Mouse (Mus musculus): Measurements from ENCODE around the gene Shroom4.

Shroom4 gene

DNA sequence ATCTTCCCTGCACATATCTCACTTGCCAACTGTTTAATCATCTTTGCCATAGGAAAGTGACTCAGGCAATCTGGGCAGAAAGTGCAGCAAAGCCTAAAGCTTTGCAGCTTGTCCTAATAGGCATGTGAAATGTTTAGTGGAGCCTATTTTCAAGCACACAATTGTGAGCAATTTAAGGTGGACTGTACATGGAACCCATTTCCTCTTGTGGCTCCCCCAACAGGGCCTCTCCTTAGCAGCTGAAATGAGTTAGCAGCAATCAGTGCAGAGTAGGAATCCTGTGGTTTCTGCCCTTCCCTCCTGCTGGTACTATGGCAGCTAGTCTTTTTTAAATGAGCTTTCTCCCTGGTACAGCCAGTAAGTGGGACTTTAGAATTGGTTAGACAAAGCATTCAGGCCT is 95.8 kb downstream of the Shroom4 start:
- DNase-seq (ENCODE audit: low spot score in 2 of 2), result no peak

DNA sequence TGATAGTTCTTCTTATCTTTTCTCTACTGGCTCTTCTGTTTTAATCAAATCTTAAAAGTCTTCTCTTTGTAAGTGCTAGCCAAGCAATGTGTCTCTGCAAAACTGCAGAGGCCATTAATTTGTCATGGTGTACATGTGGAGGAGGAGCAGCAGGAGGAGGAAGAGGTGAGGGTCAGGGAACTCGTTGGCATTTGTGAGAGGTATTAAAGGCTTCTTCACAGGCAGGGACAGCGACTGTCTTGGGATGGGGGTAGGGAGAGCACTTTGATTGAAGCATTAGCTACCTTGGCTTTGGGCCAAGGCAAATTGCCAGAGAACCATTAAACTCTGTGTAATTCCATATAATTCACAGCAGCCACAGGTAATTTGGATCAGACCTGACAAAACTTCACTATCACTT is 96.7 kb downstream of the Shroom4 start:
- DNase-seq (ENCODE audit: low spot score in 2 of 2), result no peak

DNA sequence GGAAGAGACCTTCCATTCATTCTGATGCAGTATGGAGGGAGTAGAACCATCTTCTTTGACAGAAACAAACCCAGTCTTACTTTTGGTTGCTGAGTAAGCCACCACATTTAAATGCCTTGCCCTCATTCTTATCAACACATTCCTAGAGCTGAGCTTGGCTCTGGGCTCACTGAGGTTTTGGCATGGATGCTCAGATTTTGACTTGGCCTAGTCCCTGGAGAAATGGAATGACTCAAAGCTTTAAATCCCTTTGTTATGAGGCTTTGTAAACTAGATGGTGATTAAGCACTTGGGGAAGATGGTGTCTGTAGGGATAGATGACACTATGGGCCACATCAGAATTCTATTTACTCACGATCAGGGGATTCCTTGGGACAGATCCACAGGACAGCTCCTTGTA is 102.2 kb downstream of the Shroom4 start:
- DNase-seq (ENCODE audit: low spot score in 2 of 2), result no peak

DNA sequence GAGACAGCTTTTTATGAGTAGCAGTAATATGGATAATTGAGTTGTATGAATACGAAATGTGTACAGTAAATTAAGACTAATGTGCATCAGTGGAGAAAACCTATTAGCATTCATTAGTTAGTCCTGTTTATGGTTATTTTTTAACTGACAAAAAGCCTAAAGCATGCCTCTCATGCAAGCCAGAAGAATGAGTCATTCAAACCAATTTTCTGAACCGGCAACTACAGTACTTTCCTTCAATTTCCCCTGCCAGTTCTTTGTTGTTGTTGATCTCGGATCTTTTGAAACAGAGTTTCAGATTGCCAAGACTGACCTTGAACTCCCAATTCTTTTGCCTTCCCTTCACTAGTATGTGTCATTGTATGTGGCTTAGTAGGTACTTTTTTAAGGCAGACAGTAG is 117.6 kb downstream of the Shroom4 start:
- DNase-seq (ENCODE audit: low spot score in 2 of 2), result no peak

DNA sequence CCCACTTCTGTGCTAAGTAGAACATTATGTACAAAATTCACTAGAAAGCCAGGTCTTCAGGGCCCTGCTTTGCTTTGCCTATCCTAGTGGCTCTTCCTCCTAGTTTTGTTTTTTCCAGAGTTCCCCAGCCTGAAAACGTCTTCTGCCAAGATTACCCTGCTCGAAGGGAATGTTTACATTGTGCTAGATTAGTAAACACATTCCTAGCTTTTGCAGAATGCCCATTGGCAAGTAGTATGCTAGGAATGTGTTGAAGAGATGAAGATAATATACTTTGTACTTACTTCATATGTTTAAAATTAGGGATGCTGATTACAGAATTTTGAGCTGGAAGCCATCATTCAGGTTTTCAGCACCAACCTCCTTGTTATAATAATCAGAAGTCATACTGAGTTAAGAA is 118.8 kb downstream of the Shroom4 start:
- no peak for DNase-seq (ENCODE audit: low spot score in 2 of 2)

DNA sequence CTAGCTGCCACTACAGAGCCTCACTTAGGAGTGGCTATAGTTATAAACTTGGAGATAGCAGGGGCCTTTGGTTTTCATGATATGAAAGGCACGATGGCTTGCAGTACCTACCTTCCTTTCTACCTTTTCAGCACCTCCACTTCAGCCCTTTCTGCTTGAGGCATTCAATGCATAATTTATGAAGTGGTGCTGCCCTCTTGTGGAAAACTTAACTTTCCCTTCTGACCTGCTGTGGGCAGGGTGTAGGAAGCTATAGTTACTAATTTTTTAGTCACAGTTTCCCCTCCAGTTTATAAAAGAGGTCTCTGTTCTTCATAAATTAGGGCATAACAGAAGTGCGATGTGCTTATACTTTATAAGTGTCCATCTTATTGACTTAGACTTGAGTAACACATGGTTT is 123.3 kb downstream of the Shroom4 start:
- no peak for DNase-seq (ENCODE audit: low spot score in 2 of 2)

DNA sequence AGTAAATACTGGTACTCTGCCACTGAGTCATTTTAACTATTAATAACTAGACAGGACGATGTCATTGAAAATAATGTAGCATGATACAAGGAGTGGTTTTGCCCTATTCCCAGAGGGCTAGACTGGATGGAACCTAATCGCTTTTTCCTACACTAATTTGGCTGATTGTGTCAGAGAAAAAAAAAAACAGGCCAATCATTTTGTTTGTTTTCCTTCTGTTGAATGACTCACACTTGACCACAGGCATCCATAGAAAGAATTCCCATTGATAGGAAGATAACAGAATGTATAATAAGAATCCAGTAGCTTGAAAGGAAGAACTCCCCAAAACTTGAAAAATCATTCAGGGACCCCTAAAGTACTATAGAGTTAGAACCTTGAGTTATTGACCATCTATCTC is 137.0 kb downstream of the Shroom4 start:
- no peak for DNase-seq (ENCODE audit: low spot score in 2 of 2)

DNA sequence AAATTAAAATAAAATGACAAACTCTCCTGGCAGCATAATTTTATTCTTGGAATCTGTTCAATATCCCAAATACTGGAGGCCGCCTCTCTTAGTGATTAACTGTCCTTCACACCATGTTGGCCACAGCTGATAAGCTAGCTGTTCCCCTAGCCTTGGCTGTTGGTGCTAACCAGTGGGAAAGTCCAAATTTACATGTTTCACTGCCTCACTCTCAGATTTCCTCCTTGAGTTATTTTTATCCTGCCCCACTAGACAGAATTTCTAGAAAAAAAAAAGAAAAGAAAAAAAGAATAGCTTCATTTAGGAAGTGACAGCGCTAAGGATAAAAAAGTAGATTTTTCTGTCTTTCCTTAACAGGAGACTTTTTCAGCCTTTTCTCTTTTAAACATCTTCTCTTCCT is 138.0 kb downstream of the Shroom4 start:
- DNase-seq (ENCODE audit: low spot score in 2 of 2), result no peak

DNA sequence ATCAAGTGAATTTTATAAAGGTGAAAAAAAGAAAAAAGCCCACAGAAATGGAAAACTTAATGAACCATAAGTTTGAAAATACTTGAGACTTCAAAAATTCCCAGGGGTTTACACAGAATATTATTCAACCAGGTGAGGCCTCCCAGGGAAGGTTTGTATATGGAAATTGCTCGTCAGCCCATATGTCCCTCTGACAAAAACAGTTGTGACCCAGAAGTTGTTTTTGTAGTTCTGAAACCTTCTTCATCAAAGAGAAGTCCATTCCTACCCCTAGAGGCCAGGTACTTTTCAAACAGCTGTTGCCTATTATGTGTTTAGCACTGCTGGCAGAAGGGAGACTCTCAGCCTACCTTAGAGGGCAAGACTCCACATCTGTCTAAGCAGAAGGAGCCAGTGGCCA is 165.4 kb downstream of the Shroom4 start:
- DNase-seq (ENCODE audit: low spot score in 2 of 2), result no peak

DNA sequence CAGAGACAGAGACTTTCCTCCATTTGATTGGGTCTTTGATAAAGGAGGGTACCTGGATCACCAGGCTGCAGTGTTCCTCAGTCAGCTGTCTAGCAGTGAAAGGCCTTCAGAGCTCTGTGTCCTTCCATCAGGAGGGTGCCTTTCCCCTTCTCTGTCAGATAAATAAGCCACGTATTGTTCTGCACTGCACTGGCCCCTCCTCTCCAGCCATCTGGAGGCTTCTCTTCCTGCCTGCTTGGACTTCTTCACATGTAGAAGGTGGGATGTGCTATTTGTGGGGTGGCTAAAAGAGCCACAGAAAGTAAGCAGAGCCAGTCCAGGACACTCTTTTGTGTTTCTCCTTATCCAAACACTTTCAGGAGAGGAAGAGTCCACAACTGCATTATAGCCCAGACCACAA is 174.9 kb downstream of the Shroom4 start:
- no peak for DNase-seq (ENCODE audit: low spot score in 2 of 2)

DNA sequence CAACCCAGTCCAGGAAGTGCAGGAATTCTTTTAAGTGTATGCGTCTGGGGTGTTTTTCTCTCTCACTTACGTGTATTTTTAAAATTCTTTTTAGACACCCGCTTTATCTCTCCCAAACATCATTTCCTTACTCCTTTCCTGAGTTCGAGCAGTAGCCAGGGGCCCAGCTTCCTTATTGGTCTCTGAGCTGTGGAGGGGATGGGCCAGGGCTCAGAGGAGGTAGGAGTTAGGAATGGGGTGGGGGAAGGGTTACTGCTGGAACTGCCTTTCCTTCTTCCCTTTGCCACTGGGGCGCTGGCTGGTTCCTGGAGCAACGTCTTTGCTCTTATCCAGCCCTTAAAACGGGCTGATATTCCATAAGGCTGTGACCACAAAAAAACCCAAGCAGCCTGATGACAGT is 177.3 kb downstream of the Shroom4 start:
- no peak for DNase-seq (ENCODE audit: low spot score in 2 of 2)

DNA sequence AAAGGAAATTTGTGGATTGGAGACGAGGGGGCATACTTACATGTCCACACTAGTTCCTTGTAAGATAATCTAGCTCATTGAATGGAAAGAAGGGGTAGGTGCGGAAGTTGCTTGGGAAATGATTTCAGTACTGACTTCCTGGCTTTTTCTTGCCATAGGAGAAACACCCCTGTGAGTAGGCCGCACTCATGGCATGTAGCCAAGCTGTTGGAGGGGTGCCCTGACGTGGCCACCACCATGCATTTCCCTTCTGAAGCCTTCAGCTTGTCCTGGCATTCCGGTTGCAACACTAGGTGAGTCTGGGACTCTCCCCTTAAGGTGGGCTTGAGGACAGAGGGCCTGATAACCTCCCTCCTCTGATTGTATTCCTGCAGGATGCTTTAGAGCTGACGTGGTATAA is 181.0 kb downstream of the Shroom4 start:
- no peak for DNase-seq (ENCODE audit: low spot score in 2 of 2)

DNA sequence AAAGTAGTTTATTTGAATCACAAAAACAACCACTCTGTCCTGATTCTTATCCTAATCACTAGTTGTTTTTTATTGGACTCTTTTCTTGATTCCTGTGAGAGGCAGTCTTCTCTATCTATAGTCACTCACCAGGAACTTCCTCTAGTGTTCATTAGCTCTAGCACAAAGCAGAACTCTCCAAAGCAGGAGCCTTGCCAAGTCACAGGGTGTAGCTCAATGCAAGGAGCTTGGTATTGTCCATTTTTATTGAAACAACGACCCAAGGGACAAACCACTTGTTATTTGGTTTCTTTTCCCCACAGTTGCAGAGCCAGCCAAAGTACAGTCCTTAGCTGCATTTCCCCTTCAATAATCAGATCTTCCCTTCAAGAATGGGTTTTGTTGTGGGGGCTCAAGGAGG is 181.5 kb downstream of the Shroom4 start:
- no peak for DNase-seq (ENCODE audit: low spot score in 2 of 2)

DNA sequence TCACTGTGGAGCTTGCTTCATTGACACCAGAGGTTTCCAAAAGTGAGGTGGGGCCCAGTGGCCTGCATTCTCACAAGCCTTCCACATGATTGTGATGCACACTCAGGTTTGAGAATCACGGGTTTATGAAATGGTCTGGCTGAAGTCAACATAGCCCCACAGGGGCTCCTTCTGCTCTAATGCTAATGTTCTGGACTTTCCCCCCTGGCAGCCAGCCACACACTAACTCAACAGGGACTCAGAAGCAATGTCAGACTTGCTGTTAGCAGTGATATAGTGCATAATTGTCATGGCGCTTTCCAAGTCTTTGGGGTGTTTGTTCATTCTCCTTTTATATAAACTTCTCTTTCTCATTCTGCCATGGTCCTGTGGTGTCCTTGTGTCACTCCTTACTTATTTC is 183.0 kb downstream of the Shroom4 start:
- DNase-seq (ENCODE audit: low spot score in 2 of 2), result no peak

DNA sequence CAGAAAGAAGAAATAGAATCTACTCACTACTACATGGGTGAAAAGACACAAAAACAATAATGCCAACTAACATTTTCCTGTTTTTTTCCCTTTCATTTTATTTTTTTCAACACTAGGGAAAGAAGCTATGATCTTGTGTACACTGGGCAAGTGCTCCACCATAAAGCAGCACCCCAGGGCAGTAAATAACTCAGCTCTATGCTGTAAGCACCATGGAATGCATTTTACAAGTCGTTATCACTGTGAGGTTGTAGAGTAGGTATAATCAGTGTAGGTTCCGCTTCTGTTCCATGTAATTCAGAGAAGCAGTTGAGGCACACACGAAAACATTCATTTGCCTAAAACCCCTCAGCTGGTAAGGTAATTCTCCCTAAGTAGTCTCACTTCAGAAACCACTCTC is 194.5 kb downstream of the Shroom4 start:
- no peak for DNase-seq (ENCODE audit: low spot score in 2 of 2)

DNA sequence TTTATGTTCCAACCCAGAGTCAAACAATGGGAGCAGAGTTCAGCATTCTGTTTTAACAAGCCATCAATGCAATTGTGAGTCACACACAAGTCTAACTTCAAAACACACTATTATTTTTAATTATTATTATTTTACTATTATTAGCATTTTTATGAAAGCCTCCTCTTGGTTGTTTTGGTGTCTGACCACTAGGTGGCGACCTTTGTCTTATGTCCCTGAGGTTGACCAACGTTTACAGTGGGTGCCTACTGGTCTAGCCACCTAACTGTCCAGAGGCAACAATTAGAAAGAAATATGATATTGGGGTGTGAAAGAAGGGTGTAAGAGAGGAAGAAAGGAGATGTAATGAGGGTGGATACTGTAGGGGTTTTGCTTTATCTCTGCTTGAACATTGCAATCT is 254.4 kb downstream of the Shroom4 start:
- no peak for DNase-seq (ENCODE audit: low spot score in 2 of 2)

DNA sequence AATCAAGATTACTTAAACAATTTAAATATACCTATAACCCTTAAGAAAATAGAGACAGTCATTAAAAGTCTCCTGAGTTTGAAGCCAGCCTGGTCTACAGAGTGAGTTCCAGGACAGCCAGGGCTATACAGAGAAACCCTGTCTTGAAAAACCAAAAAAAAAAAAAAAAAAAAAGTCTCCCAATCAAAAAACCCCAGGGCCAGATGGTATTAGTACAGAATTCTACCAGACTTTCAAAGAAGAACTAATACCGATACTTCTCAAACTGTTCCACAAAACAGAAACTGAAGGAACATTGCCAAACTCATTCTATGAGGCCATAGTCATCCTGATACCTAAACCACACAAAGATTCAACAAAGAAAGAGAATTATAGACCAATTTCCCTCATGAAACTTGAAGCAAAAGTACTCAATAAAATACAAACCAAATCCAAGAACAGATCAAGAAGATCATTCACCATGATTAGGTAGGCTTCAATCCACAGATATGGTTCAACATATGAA is 259.2 kb downstream of the Shroom4 start:
- no peak for DNase-seq (ENCODE audit: low spot score in 2 of 2)

Data from spleen, postnatal 36 days (tissue).